Mouse (Mus musculus) G1E (cell line): Measurements from ENCODE around the gene Olfr1377.

ENCODE experiments used
- CTCF ChIP-seq: IDR thresholded peaks from 2 replicates; pipeline ENCODE4 v1.5.1; 2012; ENCODE audit warnings: low read depth, low read length, inconsistent platforms, mixed read lengths
- GATA1 ChIP-seq: IDR thresholded peaks from 2 replicates; pipeline ENCODE4 v1.6.1; 2012; ENCODE audit warnings: borderline replicate concordance, low read length, inconsistent platforms, mixed read lengths
- GATA2 ChIP-seq: IDR thresholded peaks from 2 replicates; pipeline ENCODE4 v1.6.1; 2012; ENCODE audit warnings: low read depth, low read length, inconsistent platforms, borderline replicate concordance
- POLR2AphosphoS5 ChIP-seq: IDR thresholded peaks from 2 replicates; pipeline ENCODE4 v1.6.1; 2012; ENCODE audit warnings: low read depth, low read length, inconsistent platforms; ENCODE audit not compliant: insufficient replicate concordance
- TAL1 ChIP-seq: conservative IDR thresholded peaks from 2 replicates; pipeline ENCODE4 v1.6.1; 2012; ENCODE audit warnings: low read depth, low read length, inconsistent platforms, mixed read lengths

- TF ChIP-seq TAL1 (no peak), CTCF (no peak), GATA1 (no peak), POLR2AphosphoS5 (no peak), GATA2 (no peak)
These were observed 30.1 kb downstream of the Olfr1377 start for GRCm38 (mm10) chr11:51011821-51012220.
